ENCODE assay signal across 9 mouse cellular contexts in genomic region chr17:80148053-80148994, GRCm38 (mm10). TPM values are rescaled to one million over a fixed set of nuclear protein-coding genes. Genes with fewer than 3 reads are reported as not detected.
DNase-seq lines count a peak whose midpoint lies in the region; ATAC-seq and TF ChIP-seq lines count a peak whose summit lies in the region.
"Had no signal": no experiment of that assay in that cellular context is flagged by ENCODE, and none has a peak within 500 bp of the region (broad histone marks: within the 10 kb centered on the region; RNA-seq: fewer than 3 reads in every experiment).

No protein-coding gene starts in this region.

- no peaks in the 10 kb centered on the region for H3K9me3 ChIP-seq in embryonic facial prominence, embryonic 15.5 days (replicated peaks)
- H3K9me3 ChIP-seq in heart, embryonic 10.5 days: no peaks in the 10 kb centered on the region
- no peaks in the 10 kb centered on the region for H3K9me3 ChIP-seq in liver, postnatal 0 days (ENCODE audit: low read length)
- H3K9me3 ChIP-seq: limb, embryonic 13.5 days had no signal

- H3K9ac ChIP-seq in embryonic facial prominence, embryonic 15.5 days: no peak overlapping the region
- H3K9ac ChIP-seq in liver, postnatal 0 days (replicated peaks): no peak overlapping the region
- H3K9ac ChIP-seq: limb, embryonic 13.5 days had no signal

- 70% methylated on average over 23 of the region's 23 CpGs for WGBS in embryonic facial prominence, embryonic 15.5 days
- WGBS in heart, embryonic 10.5 days: 49% methylated on average over 23 of the region's 23 CpGs
- WGBS in kidney, adult 2 months: 43% methylated on average over 23 of the region's 23 CpGs
- WGBS in liver, postnatal 0 days (ENCODE audit: insufficient replicate concordance): 61% methylated on average over 23 of the region's 23 CpGs

- TF ChIP-seq EP300 in liver, postnatal 0 days (IDR thresholded peaks at IDR 0.05; ENCODE audit: low read depth): no peak

- H3K4me2 ChIP-seq in embryonic facial prominence, embryonic 15.5 days (replicated peaks): no peak overlapping the region
- H3K4me2 ChIP-seq in liver, postnatal 0 days (ENCODE audit: low read depth, low read length): peak overlapping the region; percentile 36
- H3K4me2 ChIP-seq: limb, embryonic 13.5 days had no signal

- no peak for ATAC-seq in cerebellum, adult (ENCODE audit: insufficient number of reproducible peaks, low FRiP score, low TSS enrichment)
- peak; percentile 44; the same call in 1 of the 2 replicates for ATAC-seq in embryonic facial prominence, embryonic 15.5 days (ENCODE audit: insufficient number of reproducible peaks, low FRiP score, low TSS enrichment, low read depth)
- ATAC-seq in liver, postnatal 0 days: peak; percentile 54

- H3K36me3 ChIP-seq in embryonic facial prominence, embryonic 15.5 days: no peaks in the 10 kb centered on the region
- no peaks in the 10 kb centered on the region for H3K36me3 ChIP-seq in heart, embryonic 10.5 days
- H3K36me3 ChIP-seq in kidney, adult 2 months (ENCODE audit: control insufficient read depth, insufficient read depth, low read length): no peaks in the 10 kb centered on the region; the same call in 1 of the 2 replicates
- H3K36me3 ChIP-seq in liver, postnatal 0 days (replicated peaks; ENCODE audit: insufficient read depth, low read length): no peaks in the 10 kb centered on the region
- H3K36me3 ChIP-seq: limb, embryonic 13.5 days had no signal

- no peaks in the 10 kb centered on the region for H3K27me3 ChIP-seq in embryonic facial prominence, embryonic 15.5 days
- 0 out of 2 replicates have a peak, but pooled peaks cover 3% of the 10 kb centered on the region for H3K27me3 ChIP-seq in heart, embryonic 10.5 days (ENCODE audit: insufficient read depth, poor library complexity, severe bottlenecking)
- H3K27me3 ChIP-seq in kidney, adult 2 months (replicated peaks; ENCODE audit: control insufficient read depth, insufficient read depth, low read length): no peaks in the 10 kb centered on the region
- no peaks in the 10 kb centered on the region for H3K27me3 ChIP-seq in liver, postnatal 0 days (ENCODE audit: insufficient read depth, low read length)
- H3K27me3 ChIP-seq: limb, embryonic 13.5 days had no signal

- no peak for TF ChIP-seq CTCF in kidney, adult 2 months (conservative IDR thresholded peaks at IDR 0.05; ENCODE audit: insufficient read depth, insufficient read length, low read depth, low read length)
- no peak for TF ChIP-seq CTCF in liver, postnatal 0 days (IDR thresholded peaks at IDR 0.05; ENCODE audit: low read depth)

- H3K27ac ChIP-seq in embryonic facial prominence, embryonic 15.5 days (replicated peaks): no peak overlapping the region
- H3K27ac ChIP-seq in heart, embryonic 10.5 days: peak overlapping the region; percentile 18; the same call in 1 of the 2 replicates
- no peak overlapping the region; the same call in 1 of the 2 replicates for H3K27ac ChIP-seq in kidney, adult 2 months (ENCODE audit: insufficient read depth, low read depth, low read length)
- no peak overlapping the region for H3K27ac ChIP-seq in liver, postnatal 0 days (ENCODE audit: low read depth)
- H3K27ac ChIP-seq: limb, embryonic 13.5 days had no signal

- peaks cover 8% of the 10 kb centered on the region; the same call in 1 of the 2 replicates for H3K4me1 ChIP-seq in embryonic facial prominence, embryonic 15.5 days
- H3K4me1 ChIP-seq in heart, embryonic 10.5 days: peaks cover 20% of the 10 kb centered on the region
- H3K4me1 ChIP-seq in kidney, adult 2 months (ENCODE audit: control insufficient read depth, insufficient read depth, low read length): no peaks in the 10 kb centered on the region
- 0 out of 2 replicates have a peak, but pooled peaks cover 2% of the 10 kb centered on the region for H3K4me1 ChIP-seq in liver, postnatal 0 days (ENCODE audit: insufficient read depth)
- H3K4me1 ChIP-seq: limb, embryonic 13.5 days had no signal

- no peak for TF ChIP-seq POLR2A in kidney, adult 2 months (IDR thresholded peaks at IDR 0.05; ENCODE audit: low read depth, low read length)

- peak; percentile 54 to 66 for DNase-seq in cerebellum, postnatal 14 days
- peak; percentile 85 for DNase-seq in heart, embryonic 10.5 days (ENCODE audit: low spot score)
- peak; percentile 83 for DNase-seq in kidney, adult 2 months
- peak; percentile 63 for DNase-seq in liver, postnatal 0 days
- peak; percentile 66 for DNase-seq in right cerebral cortex, adult 18-20 months
- DNase-seq in thymus, postnatal 10 days (ENCODE audit: low spot score in 2 of 2): no peak

- H3K4me3 ChIP-seq in embryonic facial prominence, embryonic 15.5 days (replicated peaks): no peak overlapping the region
- H3K4me3 ChIP-seq in heart, embryonic 10.5 days: peak overlapping the region; percentile 31
- H3K4me3 ChIP-seq in kidney, adult 2 months (ENCODE audit: insufficient read depth, low read depth, low read length): peak overlapping the region; percentile 9; the same call in 1 of the 2 replicates
- H3K4me3 ChIP-seq in liver, postnatal 0 days (ENCODE audit: low read depth, low read length): no peak overlapping the region
- H3K4me3 ChIP-seq: limb, embryonic 13.5 days had no signal

RNA-seq across cellular contexts. Expression of gene Galm, which starts 21.1 kb away (rescaled TPM):
- 25.8 and 32.0 TPM in 2 replicates for polyA plus RNA-seq in embryonic facial prominence, embryonic 15.5 days (2015; fragmentation: Nextera tagmentation; extraction: Ambion mirVana)
- 7.5 and 8.6 TPM in 2 replicates for polyA plus RNA-seq in heart, embryonic 10.5 days (2016; fragmentation: Nextera tagmentation; extraction: Ambion mirVana)
- 115 and 124 TPM in 2 replicates for polyA plus RNA-seq in kidney, adult 2 months (2012; rRNA removed)
- polyA plus RNA-seq in liver, postnatal 0 days (2015; fragmentation: Nextera tagmentation; extraction: Ambion mirVana): 47.0 and 47.8 TPM in 2 replicates

RNA-seq across cellular contexts. Expression of gene Srsf7, which starts 58.8 kb away (rescaled TPM):
- polyA plus RNA-seq in embryonic facial prominence, embryonic 15.5 days (2015; fragmentation: Nextera tagmentation; extraction: Ambion mirVana): 476 and 487 TPM in 2 replicates
- polyA plus RNA-seq in heart, embryonic 10.5 days (2016; fragmentation: Nextera tagmentation; extraction: Ambion mirVana): 412 and 609 TPM in 2 replicates
- 26.5 and 34.3 TPM in 2 replicates for polyA plus RNA-seq in kidney, adult 2 months (2012; rRNA removed)
- 131 and 142 TPM in 2 replicates for polyA plus RNA-seq in liver, postnatal 0 days (2015; fragmentation: Nextera tagmentation; extraction: Ambion mirVana)

RNA-seq across cellular contexts. Expression of gene Ttc39d, which starts 58.9 kb away (rescaled TPM):
- 0.34 and 0.52 TPM in 2 replicates for polyA plus RNA-seq in embryonic facial prominence, embryonic 15.5 days (2015; fragmentation: Nextera tagmentation; extraction: Ambion mirVana)
- polyA plus RNA-seq in heart, embryonic 10.5 days (2016; fragmentation: Nextera tagmentation; extraction: Ambion mirVana): 0.11 TPM in 1 of 2 replicates, not detected in the other
- polyA plus RNA-seq in kidney, adult 2 months (2012; rRNA removed): 0.04 and 0.05 TPM in 2 replicates
- polyA plus RNA-seq in liver, postnatal 0 days (2015; fragmentation: Nextera tagmentation; extraction: Ambion mirVana): not detected in 2 replicates

Comparison
In these comparisons a context has a peak if more than half of its experiments do, and no peak if none do; other contexts are left out.
1. DNase-seq: peak in cerebellum, postnatal 14 days (2 of 2), heart, embryonic 10.5 days (single experiment), kidney, adult 2 months (single experiment), liver, postnatal 0 days (single experiment) and right cerebral cortex, adult 18-20 months (single experiment); none in thymus, postnatal 10 days (0 of 2).
2. H3K4me3 ChIP-seq: peak in heart, embryonic 10.5 days (single experiment) and kidney, adult 2 months (single experiment); none in embryonic facial prominence, embryonic 15.5 days (single experiment) and liver, postnatal 0 days (single experiment).